Mouse (Mus musculus): ENCODE measurements around the gene Pde9a.

Gene Pde9a

GRCm38 (mm10) chr17:31433401-31433928, 47.5 kb downstream of the Pde9a start:
- no peak for DNase-seq (ENCODE audit: low spot score in 2 of 2)

GRCm38 (mm10) chr17:31433978-31434797, 48.2 kb downstream of the Pde9a start:
- DNase-seq (ENCODE audit: low spot score in 2 of 2): no peak

DNA sequence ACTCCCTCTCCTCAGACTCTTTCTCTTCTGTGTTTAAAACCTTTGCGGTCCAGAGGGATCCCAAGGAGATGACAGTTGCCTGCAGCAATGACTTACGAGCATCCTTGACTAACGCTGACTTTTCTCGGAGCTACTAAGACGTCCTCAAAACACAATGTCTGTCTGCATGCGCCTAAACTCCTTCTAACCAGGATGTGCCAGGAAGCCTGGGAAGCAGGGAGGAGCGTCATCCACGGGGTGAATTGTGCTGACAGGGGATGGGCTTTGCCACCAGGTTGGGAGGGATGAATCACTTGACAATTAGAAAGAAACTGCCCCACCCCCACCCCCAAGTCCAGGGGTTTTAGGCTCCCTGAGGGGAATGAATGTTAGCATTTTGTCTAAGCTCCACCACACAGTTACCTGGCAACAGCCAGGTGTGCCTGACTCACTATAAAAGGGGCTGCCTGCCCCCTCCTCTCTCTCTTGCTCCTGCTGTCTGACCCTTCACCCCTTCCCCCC, 48.9 kb downstream of the Pde9a start:
- no peak for DNase-seq (ENCODE audit: low spot score in 2 of 2)

GRCm38 (mm10) chr17:31435934-31436813, 50.2 kb downstream of the Pde9a start:
- no peak for DNase-seq (ENCODE audit: low spot score in 2 of 2)

GRCm38 (mm10) chr17:31436814-31437406, 50.9 kb downstream of the Pde9a start:
- DNase-seq (ENCODE audit: low spot score in 2 of 2): no peak

DNA sequence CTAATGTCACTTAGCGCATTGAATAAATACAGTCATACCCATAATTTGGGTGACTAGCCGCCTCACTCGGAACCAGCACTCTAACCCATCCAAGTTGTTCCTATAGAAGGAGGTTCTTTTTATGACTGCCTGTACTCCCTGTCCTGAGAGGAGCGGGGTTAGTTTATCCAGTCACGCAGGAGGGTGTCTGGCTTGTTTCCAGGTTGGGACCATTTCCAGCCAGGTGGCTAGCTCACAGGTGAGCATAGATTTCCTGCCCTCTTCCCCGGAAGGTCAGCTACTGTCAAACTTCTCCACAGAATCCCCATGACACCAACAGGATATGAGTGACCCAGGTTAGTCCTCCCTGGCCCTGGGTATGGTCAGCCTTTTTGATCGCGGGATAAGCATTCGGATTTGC, 51.5 kb downstream of the Pde9a start:
- DNase-seq (ENCODE audit: low spot score in 2 of 2): no peak

DNA sequence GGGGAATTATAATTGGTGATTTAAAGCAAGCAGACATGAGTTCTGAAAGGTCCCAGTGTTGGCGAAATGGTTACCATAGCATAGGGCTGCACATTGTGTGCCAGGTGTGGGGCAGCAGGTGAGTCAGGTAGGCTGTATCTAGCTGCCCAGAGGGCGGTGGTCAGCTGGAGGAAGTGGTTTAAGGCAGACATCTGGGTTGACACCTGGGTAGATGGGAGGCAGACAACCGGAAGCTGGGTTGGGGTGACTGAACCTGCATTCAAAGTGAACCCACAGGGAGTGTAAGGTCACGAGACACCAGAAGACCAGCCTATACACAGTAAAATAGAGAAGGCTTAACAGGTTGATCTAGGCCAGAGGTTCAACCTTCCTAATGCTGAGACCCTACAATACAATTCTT, 54.0 kb downstream of the Pde9a start:
- DNase-seq (ENCODE audit: low spot score in 2 of 2): no peak

DNA sequence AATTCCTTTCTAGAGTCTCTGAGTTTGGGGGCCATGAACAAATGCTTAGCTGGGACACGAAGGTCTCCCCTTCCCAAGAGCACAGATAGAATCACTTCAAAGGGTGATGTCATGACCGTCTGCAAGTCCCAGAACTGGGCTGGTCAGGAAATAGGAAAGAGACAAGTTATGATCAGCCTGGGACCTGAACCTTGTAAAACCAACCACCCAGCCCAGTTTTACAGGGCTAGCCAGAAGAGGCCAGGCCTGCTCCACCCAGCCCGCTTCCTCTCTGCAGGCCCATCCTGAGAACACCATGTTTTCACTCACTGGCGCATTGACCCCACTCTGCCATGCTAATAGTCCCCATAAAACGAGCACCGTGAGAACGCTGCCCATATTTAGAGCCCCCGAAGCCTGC, 56.5 kb downstream of the Pde9a start:
- DNase-seq (ENCODE audit: low spot score in 2 of 2): no peak

- DNase-seq (ENCODE audit: low spot score in 2 of 2): no peak
Observed at GRCm38 (mm10) chr17:31444251-31444650, 58.2 kb downstream of the Pde9a start.

DNA sequence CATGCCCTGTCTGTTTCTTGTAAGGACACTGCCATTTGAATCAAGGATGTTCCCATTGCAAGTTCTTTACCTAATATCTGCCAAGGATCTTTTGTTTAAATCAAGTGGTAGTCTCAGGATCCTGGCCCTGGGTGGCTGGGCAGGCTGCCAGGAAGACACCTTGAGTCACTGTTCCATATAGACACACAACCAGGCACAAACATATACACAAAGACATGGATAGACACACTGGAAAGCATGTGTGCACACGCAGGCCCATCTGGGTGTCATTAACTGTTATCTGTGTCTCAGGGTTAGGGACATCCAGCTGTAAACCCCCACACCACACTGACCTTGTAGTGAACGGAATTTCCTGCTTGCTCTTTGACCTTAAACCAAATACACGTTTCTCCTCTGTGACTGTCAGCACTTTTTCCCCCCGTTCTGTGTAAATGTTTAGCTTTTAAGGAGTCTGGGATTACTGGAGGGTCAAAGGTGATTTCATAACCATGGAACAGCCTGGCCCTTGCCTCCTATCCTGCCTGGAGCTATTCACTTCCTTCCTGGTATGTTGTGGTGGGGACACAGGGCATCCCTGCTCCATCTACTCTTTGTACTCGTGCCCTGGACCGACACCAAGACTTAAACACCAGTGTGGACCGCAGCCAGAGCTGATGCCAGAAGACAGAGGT, 59.2 kb downstream of the Pde9a start:
- no peak for DNase-seq (ENCODE audit: low spot score in 2 of 2)

DNA sequence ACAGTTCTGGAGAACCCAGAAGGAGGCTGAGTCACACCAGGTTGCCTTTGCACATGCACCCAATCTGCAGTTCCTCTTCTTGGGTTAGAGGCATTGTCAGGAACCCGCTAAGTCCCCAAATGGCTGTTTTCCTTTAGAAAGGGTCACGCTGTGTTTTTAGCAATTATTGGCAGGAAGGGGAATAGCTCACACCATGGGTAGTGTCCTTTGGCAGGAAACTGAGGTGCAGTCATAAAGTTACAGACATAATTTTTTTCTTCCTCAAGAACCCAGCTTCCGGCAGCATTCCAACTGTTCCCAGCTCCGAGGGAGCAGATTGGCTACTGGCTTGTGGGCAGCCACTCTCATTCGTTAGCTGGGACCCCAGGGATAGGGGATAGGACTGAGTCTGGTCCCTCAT, 61.8 kb downstream of the Pde9a start:
- no peak for DNase-seq (ENCODE audit: low spot score in 2 of 2)

GRCm38 (mm10) chr17:31448519-31448918, 62.5 kb downstream of the Pde9a start:
- DNase-seq (ENCODE audit: low spot score in 2 of 2): no peak

- no peak for DNase-seq (ENCODE audit: low spot score in 2 of 2)
Observed at GRCm38 (mm10) chr17:31450206-31450605, 64.2 kb downstream of the Pde9a start.

- DNase-seq (ENCODE audit: low spot score in 2 of 2): no peak
Observed at GRCm38 (mm10) chr17:31451179-31451708, 65.2 kb downstream of the Pde9a start.

- no peak for DNase-seq (ENCODE audit: low spot score in 2 of 2)
Observed at GRCm38 (mm10) chr17:31452816-31453215, 66.8 kb downstream of the Pde9a start.

GRCm38 (mm10) chr17:31453476-31453875, 67.5 kb downstream of the Pde9a start:
- no peak for DNase-seq (ENCODE audit: low spot score in 2 of 2)

GRCm38 (mm10) chr17:31454056-31454455, 68.0 kb downstream of the Pde9a start:
- DNase-seq (ENCODE audit: low spot score in 2 of 2): no peak

DNA sequence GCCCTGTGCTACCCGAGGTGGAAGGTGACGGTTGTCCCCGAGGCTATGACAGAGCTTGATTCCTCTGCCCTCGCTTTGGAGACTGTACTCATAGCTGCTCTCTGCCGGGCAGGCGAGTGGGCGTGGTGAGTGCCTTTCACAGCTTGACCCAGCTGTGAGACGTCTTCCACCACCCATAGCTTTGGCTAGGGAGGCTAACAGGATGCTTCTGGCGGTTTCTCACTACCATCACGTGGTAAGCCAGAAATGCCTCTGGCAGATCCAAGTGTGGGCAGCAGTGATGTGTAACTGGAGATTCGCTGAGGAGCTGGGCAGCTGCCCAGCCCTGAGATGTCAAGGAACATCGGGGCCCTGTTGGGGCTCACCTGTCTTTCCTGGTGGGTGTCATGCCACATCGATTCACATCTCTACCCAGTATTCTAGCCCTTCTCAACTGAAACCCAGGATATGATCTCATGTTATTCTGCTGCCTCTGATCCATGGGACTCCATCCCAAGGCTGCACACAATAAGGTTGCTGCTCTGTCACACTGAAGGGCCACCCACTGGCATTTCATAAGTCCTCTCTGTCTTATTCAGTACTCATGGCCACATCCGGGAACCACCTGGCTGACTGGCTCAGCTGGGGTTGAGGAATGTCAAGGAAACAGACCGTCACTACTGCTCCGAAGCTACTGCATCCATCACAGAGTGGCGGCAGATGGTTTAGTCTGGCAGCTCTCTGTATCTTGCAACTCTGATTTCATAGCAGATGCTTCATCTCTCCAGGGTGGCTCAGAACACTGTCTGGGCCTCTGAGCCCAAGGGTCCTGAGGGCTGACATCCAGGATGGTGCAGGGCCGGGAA, 70.9 kb downstream of the Pde9a start:
- DNase-seq (ENCODE audit: low spot score in 2 of 2): no peak

- no peak for DNase-seq (ENCODE audit: low spot score in 2 of 2)
Observed at GRCm38 (mm10) chr17:31460416-31460815, 74.4 kb downstream of the Pde9a start.

DNA sequence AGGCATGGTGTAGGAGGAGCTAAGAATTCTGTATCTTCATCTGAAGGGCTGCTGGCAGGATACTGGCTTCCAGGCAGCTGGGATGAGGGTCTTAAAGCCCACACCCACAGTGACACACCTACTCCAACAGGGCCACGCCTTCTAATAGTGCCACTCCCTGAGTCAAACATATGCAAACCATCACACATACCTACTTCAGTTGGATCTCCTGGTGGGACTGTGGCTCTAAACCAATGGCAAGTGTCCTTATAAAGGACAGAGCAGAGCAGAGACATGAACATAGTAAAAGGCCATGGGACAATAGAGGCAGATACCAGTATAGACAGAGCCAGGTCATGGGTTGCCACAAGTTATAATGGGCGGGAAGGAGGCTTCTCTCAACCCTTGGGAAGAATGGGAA, 76.5 kb downstream of the Pde9a start:
- no peak for DNase-seq (ENCODE audit: low spot score in 2 of 2)
